Mouse (Mus musculus): ENCODE measurements around the gene Rnf224. TPM values are rescaled to one million over a fixed set of nuclear protein-coding genes. Genes with fewer than 3 reads are reported as not detected.

Rnf224 gene
- polyA plus RNA-seq (2015; fragmentation: Nextera tagmentation; extraction: Ambion mirVana) = 0.57 and 0.58 TPM in 2 replicates

DNA sequence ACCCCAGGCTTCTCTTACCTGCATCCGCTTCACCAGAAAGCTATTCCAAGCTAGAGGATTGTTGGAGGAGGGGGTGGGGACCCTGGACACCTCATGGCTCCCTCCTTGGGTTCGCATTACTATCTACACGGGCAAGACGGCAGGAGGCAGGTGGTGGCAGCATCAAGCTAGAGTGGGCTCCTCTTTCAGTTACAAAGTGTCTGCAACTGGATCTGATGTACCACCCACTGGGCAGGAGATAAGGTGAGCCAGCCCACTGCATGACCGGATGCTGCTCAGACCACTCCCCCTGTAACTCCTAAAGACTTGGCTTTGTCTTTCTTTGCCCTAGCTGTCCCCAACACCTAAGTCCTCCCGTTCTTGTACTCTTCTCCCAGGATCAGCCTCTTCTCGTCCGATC, at the start of gene Rnf224:
TSS of gene Rnf224 (minus strand) at position 174 of the 400 bp plus-strand sequence.
- 0 out of 2 replicates have a peak within 1 kb of the TSS, but pooled peaks have one; percentile 7 for H3K9ac ChIP-seq
- no peaks in the 10 kb centered on the region for H3K9me3 ChIP-seq
- no peak within 1 kb of the TSS for H3K4me2 ChIP-seq
- WGBS = 38% methylated on average over 8 of the region's 8 CpGs
- no peak within 1 kb of the TSS for H3K4me3 ChIP-seq
- no peak within 1 kb of the TSS; the same call in 1 of the 2 replicates for H3K27ac ChIP-seq
- H3K4me1 ChIP-seq = peaks cover 15% of the 10 kb centered on the region
- ATAC-seq (ENCODE audit: insufficient number of reproducible peaks, low FRiP score, low TSS enrichment, low read depth) = no peak
- peaks cover 41% of the 10 kb centered on the region for H3K27me3 ChIP-seq
- no peaks in the 10 kb centered on the region for H3K36me3 ChIP-seq

DNA sequence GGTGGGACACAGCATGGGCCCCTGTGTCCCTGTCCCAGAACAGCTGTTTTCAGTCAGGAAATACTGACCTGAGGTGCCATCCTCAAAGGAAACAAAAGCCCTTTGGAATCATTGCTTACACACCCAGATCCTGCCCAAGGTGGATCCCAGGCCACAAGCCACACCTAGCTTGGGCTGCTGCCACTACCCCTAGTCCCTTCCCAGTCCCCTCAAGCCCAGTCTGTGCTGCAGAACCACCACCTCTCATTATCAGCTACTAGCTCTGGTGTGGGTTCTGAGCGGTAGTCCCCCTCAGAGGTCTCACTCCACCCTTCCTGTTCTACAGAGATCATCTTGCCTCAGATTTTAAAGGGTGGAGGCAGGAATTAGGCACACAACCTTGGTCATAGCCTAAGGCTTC, 49.7 kb upstream of the Rnf224 start:
- Histone ChIP-seq H3K4me3 (no peak overlapping the region), H3K9me3 (no peaks in the 10 kb centered on the region), H3K4me2 (no peak overlapping the region; the same call in 1 of the 2 replicates), H3K27me3 (peaks cover 46% of the 10 kb centered on the region), H3K36me3 (peaks cover 45% of the 10 kb centered on the region), H3K27ac (peak overlapping the region; percentile 67), H3K9ac (no peak overlapping the region), H3K4me1 (peaks cover 45% of the 10 kb centered on the region)
- WGBS = 81% methylated on average over 1 of the region's 1 CpGs
- ATAC-seq (ENCODE audit: insufficient number of reproducible peaks, low FRiP score, low TSS enrichment, low read depth) = no peak

DNA sequence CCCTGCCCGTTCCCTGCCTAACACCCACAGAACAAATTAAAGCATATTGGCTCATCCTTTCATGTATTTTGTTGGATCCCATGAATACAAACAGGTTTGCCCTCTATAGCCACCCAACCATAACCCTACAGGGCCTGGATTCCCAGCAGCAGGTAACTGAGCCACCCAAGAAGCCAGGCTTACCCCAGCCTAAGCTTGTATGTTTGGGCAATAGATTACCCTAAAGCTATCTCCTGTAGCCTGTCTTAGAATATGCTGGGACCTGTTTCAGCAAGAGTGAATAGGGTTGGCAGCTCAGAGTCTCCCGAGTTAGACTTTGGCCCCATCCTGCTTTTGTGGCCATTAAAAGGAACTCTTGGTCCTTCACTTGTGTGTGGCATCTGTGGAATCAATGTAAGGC, 49.0 kb upstream of the Rnf224 start:
- H3K36me3 ChIP-seq = peaks cover 53% of the 10 kb centered on the region
- no peak overlapping the region for H3K4me2 ChIP-seq
- H3K4me3 ChIP-seq = no peak overlapping the region
- 0 out of 2 replicates have a peak overlapping the region, but pooled peaks have one; percentile 38 for H3K27ac ChIP-seq
- no peak for ATAC-seq (ENCODE audit: insufficient number of reproducible peaks, low FRiP score, low TSS enrichment, low read depth)
- 83% methylated on average over 2 of the region's 2 CpGs for WGBS
- peaks cover 39% of the 10 kb centered on the region for H3K27me3 ChIP-seq
- H3K9me3 ChIP-seq = no peaks in the 10 kb centered on the region
- no peak overlapping the region for H3K9ac ChIP-seq
- peaks cover 38% of the 10 kb centered on the region for H3K4me1 ChIP-seq

- H3K27ac ChIP-seq = no peak overlapping the region
- no peak overlapping the region for H3K4me3 ChIP-seq
- H3K9me3 ChIP-seq = no peaks in the 10 kb centered on the region
- H3K36me3 ChIP-seq = peaks cover 96% of the 10 kb centered on the region
- H3K9ac ChIP-seq = no peak overlapping the region
- ATAC-seq (ENCODE audit: insufficient number of reproducible peaks, low FRiP score, low TSS enrichment, low read depth) = 0 out of 2 replicates have a peak, but pooled peaks have one; percentile 24
- H3K4me1 ChIP-seq = no peaks in the 10 kb centered on the region
- no peak overlapping the region for H3K4me2 ChIP-seq
- WGBS = 64% methylated on average over 13 of the region's 13 CpGs
- no peaks in the 10 kb centered on the region for H3K27me3 ChIP-seq
These were observed 42.6 kb upstream of the Rnf224 start for GRCm38 (mm10) chr2:25278928-25279882.

GRCm38 (mm10) chr2:25273010-25273409, 36.4 kb upstream of the Rnf224 start:
- no peaks in the 10 kb centered on the region for H3K27me3 ChIP-seq
- peak overlapping the region; percentile 88 for H3K4me2 ChIP-seq
- WGBS = 30% methylated on average over 16 of the region's 16 CpGs
- H3K4me3 ChIP-seq = peak overlapping the region; percentile 91
- H3K36me3 ChIP-seq = peaks cover 76% of the 10 kb centered on the region
- peak overlapping the region; percentile 91 for H3K27ac ChIP-seq
- peaks cover 27% of the 10 kb centered on the region for H3K4me1 ChIP-seq
- no peak for ATAC-seq (ENCODE audit: insufficient number of reproducible peaks, low FRiP score, low TSS enrichment, low read depth)
- H3K9ac ChIP-seq = peak overlapping the region; percentile 82
- H3K9me3 ChIP-seq = no peaks in the 10 kb centered on the region

GRCm38 (mm10) chr2:25272515-25272914, 35.9 kb upstream of the Rnf224 start:
- Histone ChIP-seq H3K36me3 (peaks cover 76% of the 10 kb centered on the region), H3K4me3 (peak overlapping the region; percentile 91), H3K27me3 (no peaks in the 10 kb centered on the region), H3K9me3 (no peaks in the 10 kb centered on the region), H3K4me2 (peak overlapping the region; percentile 88), H3K4me1 (peaks cover 27% of the 10 kb centered on the region), H3K9ac (peak overlapping the region; percentile 82), H3K27ac (peak overlapping the region; percentile 91)
- WGBS = 0% methylated on average over 29 of the region's 29 CpGs
- no peak for ATAC-seq (ENCODE audit: insufficient number of reproducible peaks, low FRiP score, low TSS enrichment, low read depth)

DNA sequence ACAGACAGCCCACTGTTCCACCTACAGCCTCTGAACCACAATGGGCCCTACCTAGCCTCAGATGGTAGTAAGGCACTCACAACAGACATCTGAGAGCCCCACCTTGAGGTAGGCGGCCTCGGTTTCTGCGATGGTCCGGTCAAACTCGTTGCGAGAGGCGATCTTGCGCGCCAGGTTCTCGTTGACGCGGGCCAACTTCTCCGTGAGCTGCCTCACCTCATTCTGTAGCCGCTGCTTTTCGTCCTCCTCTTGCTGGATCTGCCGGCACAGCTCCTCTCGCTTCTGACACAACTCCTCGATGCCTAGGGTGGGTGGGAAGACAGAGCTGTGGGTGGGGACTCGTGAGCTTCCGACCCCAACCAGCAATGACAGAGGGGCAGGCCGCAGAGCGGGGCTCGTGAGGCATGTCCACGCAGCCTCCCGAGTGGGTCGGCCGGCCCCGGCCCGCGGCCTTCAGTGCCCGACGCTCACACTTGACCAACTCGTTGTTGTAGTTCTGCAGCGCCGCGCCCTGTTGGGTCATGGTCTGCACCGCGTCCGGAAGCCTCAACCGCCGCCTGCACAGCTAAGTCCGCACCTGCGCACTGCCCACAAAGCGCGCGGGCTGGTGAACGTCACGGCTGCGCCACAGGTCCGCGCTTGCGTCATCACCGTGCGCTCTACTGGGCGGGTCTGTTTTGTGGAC, 35.4 kb upstream of the Rnf224 start, which contains the start of the genes Ssna1 and Anapc2:
TSS of gene Ssna1 (minus strand) at position 612 of the 685 bp plus-strand sequence.
TSS of gene Anapc2 (plus strand) at position 652 of the 685 bp plus-strand sequence.
- peak; percentile 93 for ATAC-seq (ENCODE audit: insufficient number of reproducible peaks, low FRiP score, low TSS enrichment, low read depth)
- Histone ChIP-seq H3K9ac (peak within 1 kb of the TSS; percentile 82), H3K9me3 (no peaks in the 10 kb centered on the region), H3K36me3 (peaks cover 70% of the 10 kb centered on the region), H3K4me3 (peak within 1 kb of the TSS; percentile 91), H3K27me3 (no peaks in the 10 kb centered on the region), H3K27ac (peak within 1 kb of the TSS; percentile 91), H3K4me2 (peak within 1 kb of the TSS; percentile 88), H3K4me1 (peaks cover 27% of the 10 kb centered on the region)
- under 1% methylated on average over 55 of the region's 55 CpGs for WGBS

- no peaks in the 10 kb centered on the region for H3K9me3 ChIP-seq
- no peak overlapping the region for H3K27ac ChIP-seq
- H3K36me3 ChIP-seq = peaks cover 38% of the 10 kb centered on the region
- WGBS = 71% methylated on average over 4 of the region's 4 CpGs
- ATAC-seq (ENCODE audit: insufficient number of reproducible peaks, low FRiP score, low TSS enrichment, low read depth) = no peak
- H3K9ac ChIP-seq = no peak overlapping the region
- no peak overlapping the region for H3K4me2 ChIP-seq
- H3K27me3 ChIP-seq = peaks cover 20% of the 10 kb centered on the region
- peaks cover 47% of the 10 kb centered on the region for H3K4me1 ChIP-seq
- no peak overlapping the region for H3K4me3 ChIP-seq
These were observed 31.2 kb upstream of the Rnf224 start for GRCm38 (mm10) chr2:25267746-25268309.

GRCm38 (mm10) chr2:25267241-25267640, 30.7 kb upstream of the Rnf224 start:
- Histone ChIP-seq H3K9me3 (no peaks in the 10 kb centered on the region), H3K27ac (no peak overlapping the region), H3K36me3 (peaks cover 38% of the 10 kb centered on the region), H3K4me3 (no peak overlapping the region), H3K4me1 (peaks cover 47% of the 10 kb centered on the region), H3K4me2 (no peak overlapping the region), H3K9ac (no peak overlapping the region), H3K27me3 (peaks cover 20% of the 10 kb centered on the region)
- no peak for ATAC-seq (ENCODE audit: insufficient number of reproducible peaks, low FRiP score, low TSS enrichment, low read depth)

- Histone ChIP-seq H3K27me3 (peaks cover 20% of the 10 kb centered on the region), H3K4me3 (no peak overlapping the region), H3K4me2 (no peak overlapping the region), H3K9me3 (no peaks in the 10 kb centered on the region), H3K27ac (no peak overlapping the region), H3K36me3 (peaks cover 38% of the 10 kb centered on the region), H3K9ac (no peak overlapping the region), H3K4me1 (peaks cover 52% of the 10 kb centered on the region)
- no peak for ATAC-seq (ENCODE audit: insufficient number of reproducible peaks, low FRiP score, low TSS enrichment, low read depth)
- WGBS = 39% methylated on average over 2 of the region's 2 CpGs
These were observed 30.1 kb upstream of the Rnf224 start for GRCm38 (mm10) chr2:25266720-25267119.

DNA sequence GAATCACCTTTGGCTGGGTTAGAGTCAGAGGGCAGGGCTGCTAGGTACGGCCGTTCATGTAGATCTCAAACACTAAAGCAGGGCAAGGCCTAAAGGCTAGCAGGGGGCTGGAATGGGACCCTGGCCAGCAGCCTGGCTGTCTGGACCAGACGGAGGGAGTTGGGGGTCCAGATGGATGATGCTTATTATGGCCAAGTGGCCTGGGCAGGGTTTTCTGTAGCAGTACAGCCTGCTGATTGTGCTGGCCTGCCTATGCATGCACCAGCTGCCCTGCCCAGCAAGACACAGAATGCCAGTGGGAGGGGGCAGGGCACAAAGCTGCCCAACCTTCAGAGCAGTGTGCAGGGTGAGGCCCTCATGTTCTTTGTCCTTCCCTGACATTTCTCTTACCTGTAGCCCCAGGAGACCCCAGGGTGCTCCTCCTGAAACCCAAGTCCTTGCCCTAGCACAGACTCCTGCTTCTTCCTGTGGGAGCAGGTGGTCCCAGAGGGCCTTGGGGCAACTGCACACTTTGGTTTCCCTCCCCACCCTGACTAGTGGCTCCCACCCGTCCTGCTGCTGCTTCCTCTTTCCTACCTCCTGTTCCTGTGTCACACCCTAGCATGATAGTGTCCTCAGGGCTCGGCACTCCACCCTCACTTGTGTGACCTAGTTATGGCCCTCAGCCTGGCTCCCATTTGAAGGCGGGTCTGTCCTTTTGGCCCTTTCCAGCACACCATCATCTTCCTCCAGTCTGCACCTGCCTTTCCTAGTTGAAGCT, 29.5 kb upstream of the Rnf224 start:
- Histone ChIP-seq H3K4me2 (0 out of 2 replicates have a peak overlapping the region, but pooled peaks have one; percentile 3), H3K4me3 (no peak overlapping the region), H3K36me3 (peaks cover 35% of the 10 kb centered on the region), H3K4me1 (peaks cover 46% of the 10 kb centered on the region), H3K9ac (0 out of 2 replicates have a peak overlapping the region, but pooled peaks have one; percentile 2), H3K9me3 (no peaks in the 10 kb centered on the region), H3K27me3 (peaks cover 20% of the 10 kb centered on the region), H3K27ac (no peak overlapping the region)
- WGBS = 60% methylated on average over 6 of the region's 6 CpGs
- ATAC-seq (ENCODE audit: insufficient number of reproducible peaks, low FRiP score, low TSS enrichment, low read depth) = no peak
